Mouse (Mus musculus) urinary bladder, postnatal 4 days (tissue): ENCODE measurements around the gene Sec14l3.
A peak's percentile ranks its signal among the peaks of the same experiment; 100 is the strongest.
"Not testable (repeated sequence)": the region's sequence is repeated elsewhere in the genome, so short reads cannot be mapped to it uniquely, and the experiment has no call there.

ENCODE experiments used
- DNase-seq, 2 experiments: peaks; one replicate each; pipeline ENCODE4 v3.0.0; 2021 to 2022; ENCODE audit warnings: low spot score in 2 of 2

The Sec14l3 gene

DNA sequence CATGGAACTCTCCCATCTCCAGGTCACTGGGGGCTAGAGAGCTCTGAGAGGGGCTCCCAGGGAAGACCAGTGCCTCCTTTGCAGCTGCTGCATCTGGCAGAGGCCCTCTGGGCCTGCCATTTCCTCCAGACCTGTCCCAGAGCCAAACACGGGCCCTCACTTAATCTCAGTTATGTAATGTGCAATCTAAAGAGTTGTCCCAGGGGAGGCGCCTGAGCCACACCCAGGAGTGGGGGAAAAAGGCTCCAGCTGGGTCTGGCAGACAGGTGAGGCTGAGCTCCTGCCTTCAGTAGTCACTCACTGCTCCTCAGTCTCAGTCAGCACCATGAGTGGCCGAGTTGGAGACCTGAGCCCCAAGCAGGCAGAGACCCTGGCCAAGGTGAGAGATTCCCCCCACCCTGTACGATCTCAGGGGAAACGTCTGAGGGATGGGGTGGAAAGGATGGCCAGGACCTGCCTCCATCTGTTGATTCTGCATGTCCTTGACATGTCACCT, at the start of gene Sec14l3:
Sec14l3 (plus strand) TSS at position 215 of the 496 bp plus-strand sequence.
- no peak for DNase-seq

DNA sequence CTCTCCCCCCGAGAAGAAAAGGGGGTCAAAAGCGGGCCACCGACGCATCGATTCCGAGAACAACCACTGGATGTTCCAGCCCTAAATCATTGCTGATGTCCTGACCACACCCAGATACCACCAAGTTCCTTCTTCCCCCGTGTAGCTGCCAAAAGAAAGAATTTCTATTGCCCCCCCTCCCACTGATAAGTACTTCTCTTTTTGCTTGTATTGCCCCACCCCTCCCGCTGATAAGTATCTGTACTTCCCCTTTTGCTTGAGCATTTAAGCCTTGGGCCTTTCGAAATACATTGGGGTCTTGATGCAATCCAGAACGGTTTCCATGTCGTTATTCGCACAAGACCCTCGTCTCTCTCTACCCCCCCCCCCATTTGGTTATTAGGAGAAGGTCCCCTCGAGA, 48.8 kb upstream of the Sec14l3 start:
- not testable (repeated sequence) for DNase-seq

DNA sequence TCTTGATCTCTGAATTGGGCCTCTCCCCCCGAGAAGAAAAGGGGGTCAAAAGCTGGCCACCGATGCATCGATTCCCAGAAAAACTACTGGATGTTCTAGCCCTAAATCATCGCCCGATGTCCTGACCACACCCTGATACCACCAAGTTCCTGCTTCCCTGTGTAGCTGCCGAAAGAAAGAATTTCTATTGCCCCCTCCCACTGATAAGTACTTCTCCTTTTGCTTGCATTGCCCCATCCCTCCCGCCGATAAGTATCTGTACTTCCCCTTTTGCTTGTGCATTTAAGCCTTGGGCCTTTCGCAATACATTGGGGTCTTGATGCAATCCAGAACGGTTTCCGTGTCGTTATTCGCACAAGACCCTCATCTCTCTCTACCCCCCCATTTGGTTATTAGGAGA, 42.5 kb upstream of the Sec14l3 start:
- DNase-seq: not testable (repeated sequence)

DNA sequence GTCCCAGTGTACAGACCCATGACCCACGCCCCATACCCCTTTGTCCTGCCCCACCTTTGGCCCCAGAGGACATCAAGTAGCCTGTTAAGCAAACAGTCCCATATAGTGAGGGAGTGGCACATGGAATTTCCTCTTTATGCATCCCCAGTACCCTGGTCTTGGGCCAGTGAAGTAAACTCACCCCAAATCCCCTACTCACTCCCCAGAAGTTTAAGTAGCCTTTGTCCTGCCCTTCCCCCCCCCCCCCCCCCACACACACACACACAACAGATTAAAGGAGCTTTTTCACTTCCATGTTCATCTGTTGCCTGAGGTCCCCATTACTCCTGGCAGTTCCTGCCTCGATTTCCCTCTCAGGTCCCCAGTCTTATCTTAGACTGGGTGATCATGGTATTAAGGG, 41.3 kb upstream of the Sec14l3 start:
- DNase-seq: no peak

DNA sequence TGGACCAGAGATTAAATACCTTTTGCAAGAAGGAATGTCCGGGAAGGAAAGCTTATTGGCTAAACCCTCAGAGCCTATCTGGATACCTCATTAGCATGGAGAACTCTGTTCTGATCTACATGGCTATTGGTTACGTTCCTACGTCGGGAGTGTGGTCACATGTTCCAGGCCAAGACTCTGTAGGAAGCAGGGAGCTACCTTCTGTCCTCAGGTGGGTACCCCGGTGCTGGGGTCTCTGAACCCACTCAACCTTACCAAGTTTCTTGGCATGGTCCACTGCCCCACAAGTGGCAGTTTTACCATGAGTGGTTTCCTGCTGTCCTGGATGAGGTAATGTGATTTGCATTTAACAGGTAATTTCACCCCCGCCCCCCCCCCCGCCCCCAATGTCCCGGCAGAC, 37.6 kb upstream of the Sec14l3 start:
- DNase-seq: no peak

DNA sequence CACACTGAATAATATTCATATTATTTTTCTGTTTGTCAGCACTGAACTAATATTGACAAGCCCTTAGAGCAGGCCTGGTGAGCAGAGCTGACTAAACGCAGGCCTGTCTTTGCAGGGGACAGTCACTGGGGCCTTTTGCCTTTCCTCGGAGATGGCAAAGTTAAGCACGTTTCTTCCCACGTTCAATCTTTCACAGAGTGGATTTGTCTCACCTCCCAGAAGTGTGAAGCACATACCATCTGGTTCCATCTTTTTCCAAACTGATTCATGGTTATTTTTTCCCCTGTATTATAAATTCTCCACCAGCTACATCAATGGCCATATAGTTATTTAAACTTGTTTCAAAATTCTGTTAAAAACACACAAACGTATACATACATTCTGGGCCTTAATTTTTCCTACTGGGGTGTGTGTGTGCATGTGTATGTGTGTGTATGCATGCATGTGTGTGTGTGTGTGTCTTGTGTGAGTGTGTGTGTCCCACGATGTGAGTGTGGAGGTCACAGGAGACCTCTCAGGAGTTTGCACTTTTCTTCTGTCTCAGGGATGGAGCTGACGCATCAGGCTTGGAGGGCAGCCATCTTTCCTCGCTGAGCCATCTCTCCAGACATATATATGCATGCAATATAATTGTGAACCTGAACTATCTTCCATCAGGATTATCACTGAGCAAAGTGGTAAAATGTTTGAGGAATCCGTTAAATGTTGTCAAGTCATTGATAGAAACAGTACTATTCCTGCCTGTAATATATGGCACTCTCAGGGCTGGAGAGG, 36.9 kb upstream of the Sec14l3 start:
- DNase-seq: no peak

DNA sequence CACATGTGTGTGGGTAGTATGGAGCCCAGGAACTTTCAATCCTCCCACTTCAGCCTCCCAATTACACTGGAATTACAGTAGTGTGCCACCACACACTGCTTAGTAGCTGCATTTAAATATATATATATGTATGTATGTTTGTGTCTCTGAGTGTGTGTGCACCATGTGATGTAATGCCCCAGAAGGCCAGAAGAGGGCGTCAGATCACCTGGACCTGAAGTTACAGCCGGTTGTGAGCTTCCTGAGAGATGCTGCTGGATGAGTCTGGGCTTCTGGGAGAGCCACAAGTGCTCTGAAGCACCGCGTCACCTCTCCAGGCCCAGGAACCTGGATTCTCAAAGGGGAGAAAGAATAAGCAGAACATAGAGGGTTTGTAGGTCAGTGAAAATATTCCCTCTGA, 35.3 kb upstream of the Sec14l3 start:
- DNase-seq: no peak

DNA sequence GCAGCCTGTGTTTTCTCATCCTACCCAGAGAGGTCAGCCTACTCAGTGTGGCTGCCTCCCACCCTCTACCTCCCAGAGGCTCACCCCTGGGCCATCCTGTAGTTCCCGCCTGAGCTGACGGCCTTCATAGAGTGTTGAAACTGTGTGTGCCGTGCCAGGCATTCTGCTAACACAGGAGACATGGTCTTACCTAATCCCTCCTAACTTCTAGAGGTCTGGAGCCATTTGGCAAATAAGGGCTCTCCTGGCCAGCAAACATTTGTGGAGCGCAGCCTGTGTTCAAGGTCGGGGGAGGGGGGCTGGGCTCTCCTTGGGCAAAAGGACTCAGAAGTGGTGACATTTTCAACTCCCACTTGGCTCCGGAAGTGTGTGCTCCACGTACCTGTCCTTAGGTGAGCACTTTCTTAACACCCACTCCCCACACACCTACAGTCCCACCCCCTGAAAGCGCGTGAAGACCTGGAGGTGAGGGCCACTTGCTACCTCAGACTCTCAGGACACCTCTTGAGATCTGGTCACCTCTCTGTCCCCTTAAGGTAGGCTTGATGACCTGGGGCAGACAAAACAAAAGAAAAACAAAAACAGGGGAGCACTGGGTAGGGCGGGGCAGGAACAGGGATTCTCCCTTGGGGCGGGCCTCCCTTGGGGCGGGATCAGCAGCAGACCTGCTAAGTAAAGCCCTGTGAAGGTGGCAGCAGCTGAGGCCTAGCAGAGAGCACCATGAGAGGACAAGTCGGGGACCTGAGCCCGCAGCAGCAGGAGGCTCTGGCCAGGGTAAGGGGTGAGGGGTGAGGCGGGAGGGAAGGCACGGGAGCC, 33.3 kb upstream of the Sec14l3 start, which contains the start of gene Sec14l4:
Sec14l4 (plus strand) TSS at position 337 of the 816 bp plus-strand sequence.
- no peak for DNase-seq

DNA sequence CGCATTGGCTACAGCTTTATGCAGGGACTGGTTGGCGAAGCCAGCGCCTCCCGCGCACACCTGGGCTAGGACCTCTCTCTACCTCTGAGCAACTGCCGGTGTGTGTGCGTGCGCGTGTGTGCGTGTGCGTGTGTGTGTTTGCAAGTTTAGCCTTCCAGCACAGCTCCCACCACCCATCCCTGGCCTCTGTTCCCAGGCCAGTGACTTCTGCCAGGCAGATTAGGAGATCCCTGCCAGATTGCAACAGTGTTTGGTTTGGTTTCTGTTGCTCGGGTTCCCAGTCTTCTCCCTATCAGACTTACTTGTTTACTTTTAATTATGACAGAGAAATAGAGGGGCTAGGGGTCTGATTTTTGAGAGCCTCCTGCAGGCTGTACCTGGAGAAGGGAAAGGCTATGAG, 32.7 kb upstream of the Sec14l3 start:
- DNase-seq: no peak

DNA sequence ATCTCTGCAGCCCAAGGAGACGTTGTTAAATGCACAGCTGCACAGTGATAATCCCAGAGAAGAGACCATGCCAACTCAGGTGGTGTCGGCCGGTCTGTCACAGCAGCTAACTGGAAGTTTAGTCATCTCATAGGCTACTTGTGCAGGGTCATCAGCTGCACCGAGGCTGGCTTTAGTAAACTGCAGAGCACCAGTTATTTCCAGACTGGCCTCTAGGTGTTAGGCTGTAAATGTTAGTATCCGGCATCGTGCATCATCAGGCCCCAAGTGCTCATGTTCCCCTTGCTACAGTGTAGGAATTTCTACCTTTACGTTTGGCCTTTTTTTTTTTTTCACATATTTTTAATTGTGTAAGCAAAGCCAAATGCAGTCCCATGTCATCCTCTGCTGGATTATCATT, 31.2 kb upstream of the Sec14l3 start:
- no peak for DNase-seq

DNA sequence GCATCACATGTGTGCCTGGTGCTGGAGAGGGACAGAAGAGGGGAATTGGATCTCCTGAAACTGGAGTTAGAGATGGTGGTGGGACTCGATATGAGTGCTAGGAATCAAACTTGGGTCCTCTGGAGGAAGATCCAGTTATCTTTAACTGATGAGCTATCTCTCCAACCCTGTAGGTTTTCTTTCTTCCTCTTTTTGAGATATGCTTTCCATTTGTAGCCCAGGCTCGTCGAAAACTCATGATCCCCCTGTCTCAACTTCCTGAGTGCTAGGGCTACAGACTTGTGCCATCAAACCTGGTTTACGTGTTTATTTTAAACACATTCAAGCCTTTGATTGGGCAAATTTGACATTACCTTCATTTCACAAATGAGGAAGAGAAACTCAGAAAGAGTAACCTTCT, 30.5 kb upstream of the Sec14l3 start:
- DNase-seq: no peak

DNA sequence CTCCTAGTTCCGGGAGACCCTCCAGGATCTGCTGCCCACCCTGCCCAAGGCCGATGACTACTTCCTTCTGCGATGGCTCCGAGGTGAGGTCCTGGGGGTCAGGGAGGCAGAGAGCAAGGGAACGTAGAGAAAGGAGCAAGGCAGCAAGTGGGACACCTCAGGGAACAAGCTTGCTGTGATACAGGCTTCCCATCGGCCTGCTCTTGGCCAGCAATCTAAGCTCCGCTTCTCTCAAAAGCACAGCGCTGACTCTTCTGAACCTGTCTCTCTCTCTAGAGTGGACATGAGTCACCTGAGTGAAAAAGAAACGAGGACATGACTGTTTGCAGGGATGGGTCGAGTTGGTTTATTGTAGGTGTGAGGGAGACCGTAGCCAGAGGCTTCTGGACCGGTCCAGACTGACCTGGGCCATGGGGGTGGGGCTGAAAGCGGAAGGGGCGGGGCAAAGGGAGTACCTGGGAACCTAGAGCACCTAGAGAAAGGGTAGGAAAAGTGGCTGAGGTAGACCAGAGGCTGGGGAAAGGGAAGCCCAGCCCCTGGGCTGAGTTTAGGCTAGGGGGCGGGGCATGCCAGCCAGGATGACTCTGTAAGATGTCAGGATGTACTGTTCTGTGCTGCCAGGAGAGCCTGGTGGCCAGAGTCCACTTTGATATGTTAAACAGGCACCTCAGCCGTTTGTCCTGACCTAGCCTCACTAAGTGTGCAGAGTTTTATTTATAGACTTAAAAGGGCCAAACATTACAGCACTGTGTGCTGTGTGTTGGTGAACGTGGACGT, 29.3 kb upstream of the Sec14l3 start:
- no peak for DNase-seq

DNA sequence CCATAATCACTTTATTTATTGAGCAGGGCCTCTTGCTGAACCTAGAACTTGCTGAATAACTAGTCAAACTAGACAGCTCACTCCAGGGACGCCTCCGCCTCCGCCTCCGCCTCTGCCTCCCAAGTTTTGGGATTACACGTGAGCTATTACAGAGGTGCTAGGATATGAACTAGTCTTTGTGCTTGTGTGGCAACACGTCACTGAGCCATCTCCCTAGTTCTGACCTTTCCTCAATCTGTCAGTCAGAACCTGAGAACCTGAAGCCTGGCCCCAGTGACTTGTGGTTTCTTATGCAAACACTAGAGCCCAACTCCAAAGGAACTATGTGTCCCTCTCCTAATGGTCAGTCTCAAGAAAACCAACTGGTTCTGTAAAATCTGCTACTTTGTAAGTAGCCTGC, 28.7 kb upstream of the Sec14l3 start:
- no peak for DNase-seq

DNA sequence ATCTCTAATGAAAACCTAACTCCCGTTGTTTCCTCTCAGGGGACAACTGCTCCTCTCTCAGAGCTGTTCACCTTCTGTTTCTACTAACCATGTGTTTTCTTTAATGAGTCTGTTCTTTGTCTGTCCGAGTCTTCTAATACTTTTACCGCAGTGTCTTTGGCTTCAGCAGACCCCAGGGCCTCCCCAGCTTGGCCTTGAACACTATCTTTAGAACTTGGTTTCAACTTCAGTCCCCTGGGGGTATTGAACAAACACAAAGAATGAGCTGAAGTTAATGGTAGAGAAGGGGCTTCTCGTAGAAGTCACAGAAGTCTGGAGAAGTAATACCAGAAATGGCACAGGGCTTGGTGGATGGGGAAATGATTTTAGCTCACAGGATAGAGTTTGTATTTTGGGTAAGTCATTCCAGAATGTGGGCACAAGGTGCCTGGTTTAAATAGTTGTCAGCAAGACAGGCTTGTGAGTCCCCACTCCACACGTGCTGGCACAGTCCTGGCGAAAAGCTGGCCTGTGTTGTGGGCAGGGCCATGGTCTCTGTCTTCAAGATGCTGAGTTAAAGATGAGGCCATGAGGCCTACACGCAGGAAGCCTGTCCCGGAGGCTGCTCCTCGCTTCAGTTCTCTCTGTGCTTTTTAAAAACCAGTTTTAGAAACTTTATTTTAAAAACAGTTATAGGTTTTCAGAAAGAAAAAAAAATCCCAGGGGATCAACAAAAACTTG, 28.1 kb upstream of the Sec14l3 start:
- no peak for DNase-seq

DNA sequence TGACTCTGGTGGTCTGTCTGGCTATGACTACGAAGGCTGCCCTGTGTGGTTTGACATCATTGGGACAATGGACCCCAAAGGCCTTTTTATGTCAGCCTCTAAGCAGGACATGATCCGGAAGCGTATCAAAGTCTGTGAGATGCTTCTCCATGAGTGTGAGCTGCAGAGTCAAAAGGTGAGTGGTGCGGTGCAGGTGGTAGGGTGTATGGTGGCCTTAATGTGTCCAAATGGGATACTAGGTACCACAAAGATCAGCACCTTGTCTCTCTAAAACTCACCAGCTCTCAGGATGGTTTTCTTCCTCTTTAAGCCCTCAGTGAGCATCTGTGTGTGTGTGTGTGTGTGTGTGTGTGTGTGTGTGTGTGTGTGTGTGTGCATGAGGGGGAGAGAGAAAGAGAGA, 24.7 kb upstream of the Sec14l3 start:
- DNase-seq: no peak

DNA sequence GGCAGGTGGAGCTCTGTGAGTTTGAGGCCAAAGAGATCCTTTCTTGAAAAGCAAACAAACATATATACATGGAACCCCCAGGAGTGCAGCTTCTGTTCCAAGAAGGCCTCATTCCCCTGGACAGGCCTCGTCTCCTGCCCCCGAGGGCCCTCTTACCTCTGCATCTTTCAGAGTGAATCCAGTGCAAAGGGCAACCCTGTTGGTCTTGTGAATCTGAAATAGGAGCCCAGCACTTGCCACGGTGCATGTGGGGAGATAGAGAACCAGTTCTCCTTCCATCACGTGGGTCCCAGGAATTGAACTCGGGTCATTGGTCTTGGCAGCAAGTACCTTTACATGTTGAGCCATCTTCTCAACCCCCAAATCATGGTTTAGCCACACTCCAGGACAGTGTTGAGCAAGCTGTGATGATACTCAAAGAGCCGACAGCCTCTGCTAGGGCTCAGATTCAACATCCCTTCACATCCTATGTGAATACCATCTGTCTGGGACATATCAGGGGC, 23.5 kb upstream of the Sec14l3 start:
- peak in 1 of 2 experiments; percentile 52 for DNase-seq

DNA sequence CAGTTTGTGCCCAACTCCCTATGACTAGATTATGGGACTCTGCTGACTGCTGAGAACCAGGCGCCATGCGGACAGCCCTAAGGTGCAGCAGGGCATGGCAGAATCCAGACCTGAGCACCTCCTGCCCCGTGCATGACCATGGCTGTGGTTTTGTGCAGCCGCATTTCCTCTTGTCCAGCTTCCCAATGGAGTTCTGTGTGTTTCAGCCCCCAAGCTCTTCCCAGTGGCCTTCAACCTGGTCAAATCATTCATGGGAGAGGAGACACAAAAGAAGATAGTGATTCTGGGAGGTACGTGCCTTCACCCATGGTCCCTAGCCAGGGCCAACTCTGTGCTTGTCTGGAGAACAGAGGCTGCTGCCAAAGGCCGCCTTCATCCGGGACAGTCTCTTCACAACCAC, 21.6 kb upstream of the Sec14l3 start:
- peak in 1 of 2 experiments; percentile 52 for DNase-seq

DNA sequence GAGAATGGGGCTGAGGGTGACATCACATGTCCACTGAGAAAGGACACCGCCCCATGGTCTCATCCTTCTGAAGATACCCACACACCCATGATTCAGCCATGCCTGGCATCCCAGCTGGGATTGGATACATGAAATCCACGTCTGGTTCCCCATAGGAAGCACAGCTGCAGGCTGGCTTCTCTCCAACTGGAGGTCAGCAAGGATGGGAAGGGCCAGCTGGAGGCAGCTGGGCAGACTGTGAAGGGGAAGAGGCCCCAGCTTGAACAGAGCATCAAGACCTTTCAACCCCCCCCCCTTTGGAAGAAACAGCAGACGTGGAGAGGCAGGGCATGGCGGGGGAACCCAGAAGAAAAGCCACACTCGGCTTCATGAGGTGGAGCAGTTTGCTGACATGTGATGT, 18.1 kb upstream of the Sec14l3 start:
- DNase-seq: peak; percentile 45 to 47

DNA sequence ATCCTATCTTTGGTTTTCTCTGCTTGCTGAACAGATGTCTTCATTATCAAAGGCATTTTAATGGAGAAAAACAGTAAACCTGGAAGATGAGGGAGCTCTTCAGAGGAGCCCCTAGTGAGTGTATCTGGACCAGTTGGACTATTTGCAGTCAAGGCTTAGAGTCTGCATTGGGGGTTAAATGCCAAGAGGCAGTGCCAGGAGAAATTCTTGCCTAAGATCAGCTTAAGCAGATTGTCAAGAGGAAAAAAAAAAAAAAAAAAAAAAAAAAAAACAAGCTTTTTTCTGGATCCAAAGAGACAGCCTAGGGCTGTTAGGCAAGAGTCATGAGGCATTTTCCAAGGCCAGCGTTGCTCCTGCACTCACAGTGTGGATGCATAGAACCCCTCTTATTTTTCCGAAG, 16.9 kb upstream of the Sec14l3 start:
- DNase-seq: no peak

DNA sequence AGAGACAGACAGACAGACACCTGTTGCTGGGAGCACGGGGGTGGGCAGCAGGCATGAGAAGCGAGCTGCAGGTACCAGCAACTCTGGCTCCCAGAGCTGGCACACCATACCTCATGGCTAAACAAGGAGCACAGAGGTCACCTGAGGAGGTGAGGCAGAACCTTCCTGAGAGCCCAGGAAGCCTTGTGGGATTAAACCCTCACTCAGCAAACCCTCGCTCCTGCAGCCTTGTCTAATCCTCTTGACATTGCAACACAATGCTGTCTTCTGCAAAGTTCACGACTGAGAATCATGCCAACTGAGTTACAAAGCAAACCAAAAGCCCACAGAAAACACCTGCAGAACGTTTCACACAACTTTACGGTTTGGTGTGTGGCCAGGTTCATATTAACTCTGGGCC, 16.2 kb upstream of the Sec14l3 start:
- DNase-seq: no peak

DNA sequence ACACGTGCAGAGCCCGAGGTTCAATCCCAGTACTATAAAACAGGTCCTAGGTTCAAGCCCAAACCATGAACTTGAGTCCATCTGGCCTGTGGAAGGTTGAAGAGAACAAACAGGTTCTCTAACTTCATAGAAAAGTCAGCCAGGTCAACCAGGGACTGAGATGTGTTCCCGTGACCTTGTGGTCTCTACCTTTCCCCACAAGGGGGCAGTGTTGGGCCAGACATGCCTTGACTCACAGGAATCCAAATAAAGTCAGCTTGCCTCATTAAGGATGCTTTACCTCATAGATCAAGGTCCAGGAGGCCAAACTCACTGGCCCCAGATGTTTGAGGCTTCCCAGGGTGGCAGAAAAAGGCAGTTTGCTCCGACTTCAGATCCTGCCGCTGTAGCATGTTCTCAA, 11.1 kb upstream of the Sec14l3 start:
- peak; percentile 35 to 72 for DNase-seq
